Comparison of ENCODE assay signal across 8 mouse cellular contexts in genomic region chr3:58414234-58414938, GRCm38 (mm10). TPM values are rescaled to one million over a fixed set of nuclear protein-coding genes. Genes with fewer than 3 reads are reported as not detected.
DNase-seq lines count a peak whose midpoint lies in the region; ATAC-seq and TF ChIP-seq lines count a peak whose summit lies in the region.

TSS of gene Tsc22d2 (plus strand) at chr3:58414715.

- WGBS in cerebellum, adult 2 months, result 1% methylated on average over 52 of the region's 52 CpGs
- under 1% methylated on average over 43 of the region's 52 CpGs for WGBS in forebrain, postnatal 0 days
- under 1% methylated on average over 52 of the region's 52 CpGs for WGBS in lung, embryonic 14.5 days

- ATAC-seq in forebrain, postnatal 0 days, result peak; percentile 85
- peak; percentile 77 for ATAC-seq in lung, embryonic 14.5 days (ENCODE audit: insufficient read depth)
- peak; percentile 39 for ATAC-seq in neutrophil, adult 5-6 weeks (ENCODE audit: extremely low read depth, insufficient number of reproducible peaks, low FRiP score, poor library complexity, severe bottlenecking)

- no peaks in the 10 kb centered on the region for H3K27me3 ChIP-seq in cerebellum, adult 2 months (ENCODE audit: control insufficient read depth, insufficient read depth, low read length)
- no peaks in the 10 kb centered on the region for H3K27me3 ChIP-seq in forebrain, postnatal 0 days (ENCODE audit: insufficient read depth, low read length)
- H3K27me3 ChIP-seq in lung, embryonic 14.5 days (ENCODE audit: insufficient read depth, low read length), result no peaks in the 10 kb centered on the region

- no peaks in the 10 kb centered on the region for H3K9me3 ChIP-seq in forebrain, postnatal 0 days (ENCODE audit: low read length)
- no peaks in the 10 kb centered on the region for H3K9me3 ChIP-seq in lung, embryonic 14.5 days (ENCODE audit: low read depth, low read length)

- peak within 1 kb of the TSS; percentile 97 for H3K4me3 ChIP-seq in cerebellum, adult 2 months (replicated peaks; ENCODE audit: insufficient read depth, low read depth, low read length)
- peak within 1 kb of the TSS; percentile 91 for H3K4me3 ChIP-seq in forebrain, postnatal 0 days (ENCODE audit: low read depth, low read length)
- H3K4me3 ChIP-seq in lung, embryonic 14.5 days (ENCODE audit: low read depth, low read length), result peak within 1 kb of the TSS; percentile 96

- peak within 1 kb of the TSS; percentile 97 for H3K4me2 ChIP-seq in forebrain, postnatal 0 days (ENCODE audit: low read depth)
- peak within 1 kb of the TSS; percentile 96 for H3K4me2 ChIP-seq in lung, embryonic 14.5 days

- no peaks in the 10 kb centered on the region for H3K4me1 ChIP-seq in cerebellum, adult 2 months (ENCODE audit: control insufficient read depth, insufficient read depth, low read length)
- peaks cover 1% of the 10 kb centered on the region for H3K4me1 ChIP-seq in forebrain, postnatal 0 days (ENCODE audit: insufficient read depth)
- no peaks in the 10 kb centered on the region for H3K4me1 ChIP-seq in lung, embryonic 14.5 days (ENCODE audit: insufficient read depth)

- no peak for TF ChIP-seq CTCF in cerebellum, adult 2 months (IDR thresholded peaks at IDR 0.05; ENCODE audit: borderline replicate concordance, insufficient read depth, low read depth, low read length)
- no peak for TF ChIP-seq CTCF in forebrain, postnatal 0 days (IDR thresholded peaks at IDR 0.05; ENCODE audit: low read depth)
- no peak for TF ChIP-seq CTCF in lung, embryonic 14.5 days (IDR thresholded peaks at IDR 0.05; ENCODE audit: low read depth)

- TF ChIP-seq POLR2A in cerebellum, adult 2 months (IDR thresholded peaks at IDR 0.05; ENCODE audit: borderline replicate concordance, insufficient read depth, low read length), result peak; percentile 83

- peak within 1 kb of the TSS; percentile 90 for H3K9ac ChIP-seq in forebrain, postnatal 0 days
- H3K9ac ChIP-seq in lung, embryonic 14.5 days, result peak within 1 kb of the TSS; percentile 97

- H3K27ac ChIP-seq in cerebellum, adult 2 months (ENCODE audit: insufficient read depth, low read length), result peak within 1 kb of the TSS; percentile 75
- H3K27ac ChIP-seq in forebrain, postnatal 0 days (ENCODE audit: low read depth, low read length), result peak within 1 kb of the TSS; percentile 98
- H3K27ac ChIP-seq in lung, embryonic 14.5 days (ENCODE audit: low read depth), result peak within 1 kb of the TSS; percentile 100

- intact Hi-C loops in heart, postnatal 36 days (cut with DNase I), result loop anchor here (1.0 to 2.0 kb wide), 3 partner anchors 76 to 278 kb away; partner anchors contain the start of genes Selenot and Siah2

- peak; percentile 57 for DNase-seq in MEL-GATA-1-ER (ENCODE audit: extremely low read depth, low read depth)
- DNase-seq in cerebellum, adult 2 months, result peak; percentile 96 to 98
- peak; percentile 97 for DNase-seq in forebrain, postnatal 0 days
- DNase-seq in heart, postnatal 36 days, result peak; percentile 99 to 100
- DNase-seq in layer of hippocampus, adult 8-10 months (ENCODE audit: low spot score in 2 of 2), result peak; percentile 87 to 97
- peak; percentile 97 for DNase-seq in lung, embryonic 14.5 days
- DNase-seq in testis, postnatal 14 days (ENCODE audit: low spot score), result peak; percentile 94

- H3K36me3 ChIP-seq in forebrain, postnatal 0 days (ENCODE audit: insufficient read depth), result no peaks in the 10 kb centered on the region
- H3K36me3 ChIP-seq in lung, embryonic 14.5 days (ENCODE audit: insufficient read depth), result peaks cover 9% of the 10 kb centered on the region

RNA-seq across cellular contexts. Expression of gene Tsc22d2, which starts in this region (rescaled TPM):
- polyA plus RNA-seq in cerebellum, adult 2 months (2012; rRNA removed), result 13.0 and 13.3 TPM in 2 replicates
- 19.0 and 27.7 TPM in 2 replicates for total RNA-seq in forebrain, postnatal 0 days (2014; rRNA removed)
- 7.7 and 10.2 TPM in 2 replicates for polyA plus RNA-seq in forebrain, postnatal 0 days (2015; fragmentation: Nextera tagmentation; extraction: Ambion mirVana)
- total RNA-seq in heart, postnatal 36 days (2021), result 10 to 100 TPM; 23.8 to 25.6 TPM
- total RNA-seq in layer of hippocampus, adult 8-10 months (2022), result 10 to 100 TPM; 38.3 to 39.8 (median 39.0) TPM
- polyA plus RNA-seq in lung, embryonic 14.5 days (2014; fragmentation: Nextera tagmentation; extraction: Ambion mirVana), result 13.7 and 17.6 TPM in 2 replicates
- 37.7 and 48.1 TPM in 2 replicates for total RNA-seq in neutrophil, adult 5-6 weeks (2017)

Comparison
In these comparisons a context has a peak if more than half of its experiments do, and no peak if none do; other contexts are left out.
1. Peak in every context shown above with its lines: DNase-seq, ATAC-seq, H3K4me3 ChIP-seq and H3K27ac ChIP-seq.